Mouse (Mus musculus) small intestine, adult 2 months (tissue): ENCODE measurements around the gene Rom1.

Experiments used
- CTCF ChIP-seq: fragments of 200-500 bp; IDR thresholded peaks from 2 replicates; pipeline ENCODE4 v1.5.1; 2012; ENCODE audit warnings: low read depth, mild to moderate bottlenecking, control low read depth, inconsistent platforms, low read length, moderate library complexity, mixed read lengths; ENCODE audit not compliant: insufficient replicate concordance, insufficient read length; ENCODE audit errors: extremely low read depth
- POLR2A ChIP-seq: fragments of 200-500 bp; IDR thresholded peaks from 2 replicates; pipeline ENCODE4 v1.6.1; 2012; ENCODE audit warnings: low read depth, mild to moderate bottlenecking, control low read depth, inconsistent platforms, low read length, moderate library complexity

DNA sequence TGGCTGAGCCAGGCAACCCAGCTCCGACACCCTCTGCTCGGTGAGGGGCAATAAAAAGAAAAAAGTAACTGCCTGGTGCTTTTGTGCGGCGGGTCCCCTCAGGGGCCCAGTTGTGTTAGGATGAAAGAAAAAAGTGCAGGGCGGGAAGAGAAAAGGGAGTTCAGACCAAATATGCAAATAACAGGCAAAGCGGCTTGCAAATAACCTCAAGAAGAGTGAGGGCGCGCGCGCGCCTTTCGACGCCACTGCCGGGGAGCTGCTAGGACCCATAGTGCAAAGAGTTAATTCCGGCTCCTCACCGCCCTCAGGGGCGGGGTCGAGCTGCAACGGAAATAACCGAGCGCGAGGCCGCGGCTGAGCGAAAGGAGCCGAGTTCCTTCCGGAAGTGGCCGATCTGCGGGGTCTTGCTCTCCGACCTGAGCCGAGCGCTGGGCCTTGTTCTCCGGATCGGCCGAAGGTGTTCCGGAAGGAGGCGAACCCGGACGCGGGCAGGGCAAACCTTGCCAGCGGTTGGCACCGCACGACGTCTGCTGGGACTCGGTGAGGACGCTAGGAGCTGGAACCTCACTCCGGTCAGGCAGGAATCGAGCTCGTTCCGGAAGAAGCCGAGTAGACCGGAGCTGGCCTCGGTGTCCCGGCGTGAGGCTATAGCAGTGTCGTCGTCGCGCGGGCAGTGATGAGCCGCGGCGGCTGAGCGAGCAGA lies 12.5 kb upstream of the Rom1 start, which contains the start of gene Mta2:
- TF ChIP-seq POLR2A, result peak; percentile 74
- TF ChIP-seq CTCF, result no peak
